Mouse (Mus musculus): ENCODE measurements around the gene Lrrc18. TPM values are rescaled to one million over a fixed set of nuclear protein-coding genes. Genes with fewer than 3 reads are reported as not detected.

Gene Lrrc18
- polyA plus RNA-seq, 1 experiment from 2014 or later = 0.39 TPM

- WGBS = 35% methylated on average over 8 of the region's 8 CpGs
- Histone ChIP-seq H3K27me3 (ENCODE audit: insufficient read depth, poor library complexity, severe bottlenecking) (no peaks in the 10 kb centered on the region), H3K36me3 (no peaks in the 10 kb centered on the region), H3K9me3 (no peaks in the 10 kb centered on the region), H3K27ac (0 out of 2 replicates have a peak overlapping the region, but pooled peaks have one; percentile 36), H3K4me1 (peaks cover 24% of the 10 kb centered on the region), H3K4me3 (no peak overlapping the region)
- no peak for DNase-seq (ENCODE audit: low spot score)
Measured at GRCm38 (mm10) chr14:33000112-33000979, 9.2 kb downstream of the Lrrc18 start.

DNA sequence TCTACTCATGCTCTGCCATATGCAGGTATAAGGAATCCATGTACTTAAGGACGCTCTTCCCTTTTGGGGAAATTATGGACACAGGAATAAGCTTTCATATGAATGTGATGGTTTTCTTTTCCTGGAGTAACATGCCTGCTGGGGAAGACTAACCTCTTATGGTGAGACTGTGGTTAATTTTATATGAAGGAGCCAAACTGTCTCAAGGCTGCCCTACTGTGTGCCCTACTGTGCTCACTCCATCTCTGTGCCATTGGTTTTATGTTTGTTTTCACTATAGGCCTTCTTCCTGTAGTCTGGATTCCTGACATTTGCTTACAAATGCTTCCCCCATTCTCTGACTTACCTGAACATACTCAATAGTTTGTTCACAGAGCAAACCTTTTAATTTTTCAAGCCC lies 13.9 kb downstream of the Lrrc18 start:
- no peak overlapping the region for H3K27ac ChIP-seq
- no peaks in the 10 kb centered on the region for H3K9me3 ChIP-seq
- no peaks in the 10 kb centered on the region for H3K27me3 ChIP-seq (ENCODE audit: insufficient read depth, poor library complexity, severe bottlenecking)
- peaks cover 21% of the 10 kb centered on the region for H3K4me1 ChIP-seq
- DNase-seq (ENCODE audit: low spot score) = no peak
- no peak overlapping the region for H3K4me3 ChIP-seq
- WGBS = 90% methylated on average over 1 of the region's 1 CpGs
- H3K36me3 ChIP-seq = no peaks in the 10 kb centered on the region

GRCm38 (mm10) chr14:33007638-33008037 lies 16.5 kb downstream of the Lrrc18 start:
- H3K4me3 ChIP-seq = no peak overlapping the region
- 47% methylated on average over 1 of the region's 1 CpGs for WGBS
- no peak for DNase-seq (ENCODE audit: low spot score)
- H3K9me3 ChIP-seq = no peaks in the 10 kb centered on the region
- no peaks in the 10 kb centered on the region for H3K36me3 ChIP-seq
- peak overlapping the region; percentile 42; the same call in 1 of the 2 replicates for H3K27ac ChIP-seq
- H3K4me1 ChIP-seq = peaks cover 14% of the 10 kb centered on the region
- H3K27me3 ChIP-seq (ENCODE audit: insufficient read depth, poor library complexity, severe bottlenecking) = no peaks in the 10 kb centered on the region

DNA sequence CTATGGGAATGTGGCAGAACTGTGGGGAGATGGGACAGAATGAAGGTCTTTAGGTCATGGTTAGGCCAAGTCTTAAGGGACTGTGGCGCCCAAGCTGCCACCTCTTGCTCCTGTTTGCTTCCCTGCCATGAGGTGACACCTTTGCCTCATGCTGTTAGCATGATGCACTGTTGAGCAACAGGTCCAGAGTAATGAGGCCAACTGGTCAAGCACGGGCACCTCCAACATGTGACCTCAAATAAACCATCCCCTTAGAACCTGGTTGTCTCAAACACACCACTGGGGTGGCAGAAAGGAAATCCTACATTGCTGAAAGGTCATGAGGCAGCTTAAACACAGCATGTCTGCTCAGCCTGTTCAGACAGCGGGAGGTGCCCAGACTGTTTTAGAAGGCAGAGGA lies 27.9 kb downstream of the Lrrc18 start:
- no peaks in the 10 kb centered on the region for H3K9me3 ChIP-seq
- H3K4me3 ChIP-seq = no peak overlapping the region
- 80% methylated on average over 3 of the region's 3 CpGs for WGBS
- H3K36me3 ChIP-seq = no peaks in the 10 kb centered on the region
- no peak overlapping the region for H3K27ac ChIP-seq
- H3K27me3 ChIP-seq (ENCODE audit: insufficient read depth, poor library complexity, severe bottlenecking) = peaks cover 3% of the 10 kb centered on the region; the same call in 1 of the 2 replicates
- no peaks in the 10 kb centered on the region for H3K4me1 ChIP-seq
- no peak for DNase-seq (ENCODE audit: low spot score)

DNA sequence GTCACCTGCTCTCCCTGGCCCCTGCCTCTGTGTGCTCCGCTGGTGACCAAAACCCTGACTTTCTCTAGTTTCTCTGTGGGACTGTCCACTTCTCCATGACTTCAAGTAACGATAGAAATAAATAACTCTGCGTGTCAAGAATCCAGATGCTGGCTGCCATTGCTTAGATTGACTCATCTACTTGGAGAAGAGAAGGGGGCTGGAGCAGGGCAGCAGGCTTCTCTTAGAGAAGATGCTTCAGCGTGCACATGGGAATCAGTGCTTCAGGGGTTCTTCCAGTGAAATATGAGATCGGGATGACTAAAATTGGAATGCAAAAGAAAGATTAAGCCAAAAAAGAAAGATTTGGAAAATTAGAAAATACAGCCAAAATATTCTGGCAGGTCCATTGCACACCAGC lies 28.4 kb downstream of the Lrrc18 start:
- 70% methylated on average over 5 of the region's 5 CpGs for WGBS
- Histone ChIP-seq H3K27me3 (ENCODE audit: insufficient read depth, poor library complexity, severe bottlenecking) (peaks cover 3% of the 10 kb centered on the region; the same call in 1 of the 2 replicates), H3K9me3 (no peaks in the 10 kb centered on the region), H3K4me3 (no peak overlapping the region), H3K27ac (no peak overlapping the region), H3K4me1 (no peaks in the 10 kb centered on the region), H3K36me3 (no peaks in the 10 kb centered on the region)
- no peak for DNase-seq (ENCODE audit: low spot score)

DNA sequence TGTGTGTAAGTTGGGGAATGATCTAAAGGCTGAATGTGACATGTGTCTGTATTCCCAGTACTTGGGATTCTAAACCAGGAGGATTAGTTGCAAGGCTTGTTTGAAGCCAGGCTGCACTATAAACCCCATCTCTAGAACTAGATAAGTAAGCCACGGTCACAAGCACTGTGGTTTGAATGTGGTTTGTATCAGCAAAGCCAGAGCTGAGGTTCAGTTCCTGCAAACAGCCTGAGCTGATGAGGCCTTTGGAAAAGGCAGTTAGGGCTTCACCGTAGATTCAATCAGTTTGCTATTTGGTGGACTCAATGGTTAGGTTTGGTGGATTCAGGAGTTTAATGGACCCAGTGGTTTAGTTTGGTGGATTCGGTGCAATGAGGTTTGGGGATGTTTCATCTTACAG lies 39.7 kb downstream of the Lrrc18 start:
- WGBS = 72% methylated on average over 3 of the region's 3 CpGs

DNA sequence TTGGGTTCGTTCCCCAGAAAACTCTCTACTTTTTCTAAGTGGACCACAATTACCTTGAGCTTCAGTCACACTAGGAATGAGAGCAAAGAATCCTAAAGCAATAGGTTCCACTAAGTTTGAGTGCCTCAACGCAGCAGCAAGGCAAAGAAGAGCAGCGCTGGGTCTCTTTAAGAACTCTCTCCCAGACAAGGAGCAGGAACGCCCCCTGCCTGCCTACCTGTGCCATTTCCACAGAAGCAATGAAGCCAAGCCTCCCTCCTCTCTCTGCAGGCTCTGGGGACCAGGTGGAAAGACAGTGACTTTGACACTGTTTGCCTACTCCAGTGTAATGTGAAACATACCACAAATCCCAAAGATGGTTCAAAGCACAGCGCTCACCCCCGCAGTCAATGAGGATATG lies 42.2 kb downstream of the Lrrc18 start:
- H3K4me3 ChIP-seq = no peak overlapping the region
- no peak for DNase-seq (ENCODE audit: low spot score)
- no peak overlapping the region for H3K27ac ChIP-seq
- H3K36me3 ChIP-seq = no peaks in the 10 kb centered on the region
- H3K27me3 ChIP-seq (ENCODE audit: insufficient read depth, poor library complexity, severe bottlenecking) = peaks cover 7% of the 10 kb centered on the region; the same call in 1 of the 2 replicates
- H3K9me3 ChIP-seq = no peaks in the 10 kb centered on the region
- 43% methylated on average over 6 of the region's 6 CpGs for WGBS
- no peaks in the 10 kb centered on the region for H3K4me1 ChIP-seq

More for the DNA sequence above, 39.7 kb downstream of the Lrrc18 start:
- Histone ChIP-seq H3K36me3 (no peaks in the 10 kb centered on the region), H3K4me3 (no peak overlapping the region), H3K27me3 (ENCODE audit: insufficient read depth, poor library complexity, severe bottlenecking) (peaks cover 3% of the 10 kb centered on the region; the same call in 1 of the 2 replicates), H3K9me3 (no peaks in the 10 kb centered on the region), H3K4me1 (no peaks in the 10 kb centered on the region), H3K27ac (no peak overlapping the region)
- no peak for DNase-seq (ENCODE audit: low spot score)

GRCm38 (mm10) chr14:33035386-33035785 lies 44.2 kb downstream of the Lrrc18 start:
- Histone ChIP-seq H3K9me3 (no peaks in the 10 kb centered on the region), H3K27ac (no peak overlapping the region), H3K4me1 (no peaks in the 10 kb centered on the region), H3K4me3 (no peak overlapping the region), H3K36me3 (no peaks in the 10 kb centered on the region), H3K27me3 (ENCODE audit: insufficient read depth, poor library complexity, severe bottlenecking) (peaks cover 7% of the 10 kb centered on the region; the same call in 1 of the 2 replicates)
- no peak for DNase-seq (ENCODE audit: low spot score)
- 77% methylated on average over 5 of the region's 5 CpGs for WGBS

DNA sequence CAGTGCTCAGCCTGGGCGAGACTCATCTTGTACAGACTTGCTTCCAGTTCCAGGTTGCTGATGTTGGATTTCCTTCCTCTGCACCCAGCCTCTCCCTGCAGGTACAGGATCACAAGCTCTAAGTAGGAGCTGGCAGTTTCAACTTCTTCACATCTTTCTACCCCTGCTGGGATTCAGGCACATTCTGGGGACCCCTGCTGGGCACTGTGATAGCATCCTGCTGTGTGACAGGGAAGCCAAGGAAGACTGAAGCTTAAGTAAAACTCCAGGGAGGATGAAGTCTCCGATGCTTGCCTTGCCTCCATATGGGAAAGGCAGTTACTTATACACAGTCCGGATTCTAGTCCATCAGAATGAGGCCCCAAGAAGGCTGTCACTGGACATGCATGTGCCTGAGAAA lies 45.6 kb downstream of the Lrrc18 start:
- no peak for DNase-seq (ENCODE audit: low spot score)

GRCm38 (mm10) chr14:33045217-33045616 lies 54.0 kb downstream of the Lrrc18 start:
- H3K36me3 ChIP-seq = no peaks in the 10 kb centered on the region
- peaks cover 6% of the 10 kb centered on the region; the same call in 1 of the 2 replicates for H3K27me3 ChIP-seq (ENCODE audit: insufficient read depth, poor library complexity, severe bottlenecking)
- 91% methylated on average over 3 of the region's 3 CpGs for WGBS
- H3K9me3 ChIP-seq = no peaks in the 10 kb centered on the region
- peaks cover 7% of the 10 kb centered on the region; the same call in 1 of the 2 replicates for H3K4me1 ChIP-seq
- no peak overlapping the region for H3K27ac ChIP-seq
- H3K4me3 ChIP-seq = no peak overlapping the region
- no peak for DNase-seq (ENCODE audit: low spot score)

More for the DNA sequence above, 45.6 kb downstream of the Lrrc18 start:
- Histone ChIP-seq H3K4me3 (no peak overlapping the region), H3K4me1 (no peaks in the 10 kb centered on the region), H3K9me3 (no peaks in the 10 kb centered on the region), H3K27ac (no peak overlapping the region), H3K27me3 (ENCODE audit: insufficient read depth, poor library complexity, severe bottlenecking) (peaks cover 7% of the 10 kb centered on the region; the same call in 1 of the 2 replicates), H3K36me3 (no peaks in the 10 kb centered on the region)
- WGBS = 30% methylated on average over 3 of the region's 3 CpGs

DNA sequence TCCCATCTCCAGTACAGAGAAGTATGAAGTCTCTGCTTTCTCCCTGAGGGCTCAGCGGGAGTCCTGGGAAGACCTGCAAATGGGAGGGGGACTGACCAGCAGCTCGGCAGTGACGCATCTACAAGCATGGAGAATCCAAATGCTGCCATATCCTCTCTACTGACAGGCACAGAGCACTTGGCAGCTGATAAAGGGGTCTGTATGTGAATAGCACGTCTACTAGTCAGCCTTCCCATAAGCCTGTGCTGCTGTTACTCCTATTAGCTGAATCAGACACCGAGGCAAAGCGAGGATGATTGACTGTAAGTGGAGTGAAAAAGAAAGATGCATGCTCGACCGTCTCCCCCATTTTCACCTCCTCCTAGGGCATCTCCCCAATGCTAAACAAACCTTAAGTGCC lies 62.3 kb downstream of the Lrrc18 start:
- Histone ChIP-seq H3K4me3 (no peak overlapping the region), H3K9me3 (no peaks in the 10 kb centered on the region), H3K27me3 (ENCODE audit: insufficient read depth, poor library complexity, severe bottlenecking) (no peaks in the 10 kb centered on the region), H3K4me1 (peaks cover 12% of the 10 kb centered on the region), H3K36me3 (no peaks in the 10 kb centered on the region), H3K27ac (no peak overlapping the region)
- no peak for DNase-seq (ENCODE audit: low spot score)
- WGBS = 52% methylated on average over 8 of the region's 8 CpGs

DNA sequence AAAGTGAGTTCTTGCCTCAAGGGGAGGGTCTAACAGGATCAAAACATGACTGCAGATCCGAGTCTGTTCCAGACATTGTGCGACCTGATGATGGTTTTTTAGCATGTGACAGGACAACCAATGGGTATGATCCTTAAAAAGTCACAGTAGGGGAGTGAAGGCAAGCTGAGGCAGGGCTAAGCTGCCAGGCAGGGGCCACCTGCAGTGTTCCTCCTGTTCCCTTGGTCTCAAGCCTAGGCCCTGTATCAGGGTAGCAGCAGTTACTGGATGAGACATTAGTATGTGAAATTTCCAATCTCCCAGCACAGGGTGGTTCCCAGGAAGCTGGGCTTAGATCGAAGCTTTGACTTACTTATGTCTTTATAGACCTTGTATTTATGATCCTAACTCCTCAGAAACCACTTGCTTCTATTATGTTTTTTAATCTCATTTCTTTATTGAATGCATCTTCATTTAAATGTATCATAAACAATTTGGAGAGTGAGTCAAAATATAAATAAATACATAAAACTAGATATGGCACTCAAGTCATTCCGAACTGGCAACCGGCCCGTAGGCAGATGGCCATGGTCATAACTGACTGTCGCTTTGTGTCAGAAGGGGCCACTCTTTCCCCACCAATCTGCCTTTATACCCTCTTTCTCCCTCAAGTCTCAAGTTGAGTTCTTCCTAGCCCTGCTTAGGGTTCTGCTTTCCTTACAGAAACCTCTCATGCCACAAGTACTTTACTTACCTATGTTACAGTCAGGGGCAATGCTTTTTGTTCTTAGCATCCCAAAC lies 67.9 kb downstream of the Lrrc18 start:
- H3K9me3 ChIP-seq = no peaks in the 10 kb centered on the region
- H3K27ac ChIP-seq = no peak overlapping the region
- no peak for DNase-seq (ENCODE audit: low spot score)
- no peaks in the 10 kb centered on the region for H3K27me3 ChIP-seq (ENCODE audit: insufficient read depth, poor library complexity, severe bottlenecking)
- WGBS = 84% methylated on average over 7 of the region's 7 CpGs
- peaks cover 2% of the 10 kb centered on the region; the same call in 1 of the 2 replicates for H3K4me1 ChIP-seq
- no peaks in the 10 kb centered on the region for H3K36me3 ChIP-seq
- no peak overlapping the region for H3K4me3 ChIP-seq

GRCm38 (mm10) chr14:33062996-33063395 lies 71.8 kb downstream of the Lrrc18 start:
- H3K4me3 ChIP-seq = no peak overlapping the region
- H3K9me3 ChIP-seq = no peaks in the 10 kb centered on the region
- no peak for DNase-seq (ENCODE audit: low spot score)
- no peaks in the 10 kb centered on the region for H3K36me3 ChIP-seq
- no peaks in the 10 kb centered on the region for H3K27me3 ChIP-seq (ENCODE audit: insufficient read depth, poor library complexity, severe bottlenecking)
- WGBS = 81% methylated on average over 5 of the region's 5 CpGs
- no peak overlapping the region for H3K27ac ChIP-seq
- no peaks in the 10 kb centered on the region for H3K4me1 ChIP-seq
